Comparison of ENCODE assay signal across 13 mouse cellular contexts in genomic region chr8:111715514-111715913, GRCm38 (mm10). TPM values are rescaled to one million over a fixed set of nuclear protein-coding genes. Genes with fewer than 3 reads are reported as not detected.
DNase-seq lines count a peak whose midpoint lies in the region; ATAC-seq and TF ChIP-seq lines count a peak whose summit lies in the region.
"Had no signal": no experiment of that assay in that cellular context is flagged by ENCODE, and none has a peak within 500 bp of the region (broad histone marks: within the 10 kb centered on the region; RNA-seq: fewer than 3 reads in every experiment).

No protein-coding gene starts in this region.

- H3K4me3 ChIP-seq in heart, embryonic 13.5 days, result no peak overlapping the region
- no peak overlapping the region for H3K4me3 ChIP-seq in CH12.LX (replicated peaks in 1 of 3; ENCODE audit: low read depth in 2 of 3, low read length in 2 of 3, poor library complexity in 1 of 3)
- H3K4me3 ChIP-seq in hindbrain, embryonic 15.5 days, result no peak overlapping the region
- H3K4me3 ChIP-seq: embryonic facial prominence, embryonic 13.5 days had no signal

- no peak for TF ChIP-seq RAD21 in CH12.LX (IDR thresholded peaks at IDR 0.05; ENCODE audit: low read depth, low read length)

- no peaks in the 10 kb centered on the region for H3K9me3 ChIP-seq in heart, embryonic 13.5 days
- no peaks in the 10 kb centered on the region for H3K9me3 ChIP-seq in CH12.LX (replicated peaks; ENCODE audit: low read length)
- no peaks in the 10 kb centered on the region for H3K9me3 ChIP-seq in hindbrain, embryonic 15.5 days
- H3K9me3 ChIP-seq: embryonic facial prominence, embryonic 13.5 days had no signal

- peak overlapping the region; percentile 100 for H3K27ac ChIP-seq in heart, embryonic 13.5 days (replicated peaks)
- no peak overlapping the region for H3K27ac ChIP-seq in CH12.LX (ENCODE audit: insufficient read depth, low read depth)
- H3K27ac ChIP-seq in hindbrain, embryonic 15.5 days (replicated peaks), result peak overlapping the region; percentile 88; the same call in 1 of the 2 replicates

- dilution Hi-C loops in CH12.LX (cut with MboI; ENCODE audit: extremely low pct_ligation_motif_present, extremely low pct_unique_long_range_greater_than_20kb, low sequenced_read_pairs), result no loop called here

- H3K36me3 ChIP-seq in heart, embryonic 13.5 days, result peaks cover 75% of the 10 kb centered on the region
- peaks cover 0 to 5% of the 10 kb centered on the region in 2 experiments for H3K36me3 ChIP-seq in CH12.LX (replicated peaks in 1 of 2; ENCODE audit: control insufficient read depth in 1 of 2, insufficient read depth in 1 of 2, low read length in 1 of 2)
- peaks cover 31% of the 10 kb centered on the region for H3K36me3 ChIP-seq in hindbrain, embryonic 15.5 days

- no peak for DNase-seq in heart, adult 9 months (ENCODE audit: low spot score in 2 of 2)
- no peak for DNase-seq in CH12.LX (ENCODE audit: extremely low read depth)
- peak; percentile 30 for DNase-seq in cerebellum, adult 9-10 months
- DNase-seq in c-Kit-positive CD71-positive TER-119-positive erythroid progenitor cells, embryonic 14.5 days (ENCODE audit: low spot score), result no peak
- DNase-seq in urinary bladder, postnatal 25 days (ENCODE audit: low spot score), result no peak
- no peak for DNase-seq in urinary bladder, adult 18-20 months (ENCODE audit: low spot score in 2 of 2)
- DNase-seq: thymus, postnatal 4 days had no signal

- TF ChIP-seq EP300 in CH12.LX (IDR thresholded peaks at IDR 0.05; ENCODE audit: low read length), result no peak

- no peak for ATAC-seq in heart, embryonic 13.5 days (ENCODE audit: extremely low read depth, insufficient number of reproducible peaks, low FRiP score, low TSS enrichment)
- ATAC-seq in hindbrain, embryonic 15.5 days (ENCODE audit: low FRiP score, low read depth), result no peak

- in situ Hi-C loops in CH12.LX (cut with MboI; ENCODE audit: low pct_ligation_motif_present, low pct_unique_long_range_greater_than_20kb, low sequenced_read_pairs), result no loop called here

- TF ChIP-seq CTCF in CH12.LX (conservative IDR thresholded peaks at IDR 0.05 in 1 of 2, IDR thresholded peaks at IDR 0.05 in 1 of 2; ENCODE audit: low read depth in 2 of 2, low read length in 2 of 2), result peak in 1 of 2 experiments; percentile 25; a peak in 1 of 4 replicates

- H3K27me3 ChIP-seq in heart, embryonic 13.5 days (replicated peaks), result no peaks in the 10 kb centered on the region
- H3K27me3 ChIP-seq in CH12.LX (replicated peaks), result no peaks in the 10 kb centered on the region
- H3K27me3 ChIP-seq in hindbrain, embryonic 15.5 days, result no peaks in the 10 kb centered on the region
- H3K27me3 ChIP-seq: embryonic facial prominence, embryonic 13.5 days had no signal

- no peak for TF ChIP-seq POLR2A in CH12.LX (IDR thresholded peaks at IDR 0.05; ENCODE audit: low read depth, low read length)

- peaks cover 60% of the 10 kb centered on the region for H3K4me1 ChIP-seq in heart, embryonic 13.5 days
- peaks cover 8 to 10% of the 10 kb centered on the region in 2 experiments; a peak in 3 of 4 replicates for H3K4me1 ChIP-seq in CH12.LX (ENCODE audit: control insufficient read depth in 1 of 2, insufficient read depth in 2 of 2)
- H3K4me1 ChIP-seq in hindbrain, embryonic 15.5 days (replicated peaks), result peaks cover 35% of the 10 kb centered on the region

- no peaks in the 10 kb centered on the region for H3K79me2 ChIP-seq in CH12.LX (replicated peaks; ENCODE audit: control insufficient read depth, extremely low read depth, insufficient read depth, poor library complexity, severe bottlenecking)

- peak overlapping the region; percentile 82 for H3K9ac ChIP-seq in heart, embryonic 13.5 days
- H3K9ac ChIP-seq in CH12.LX (ENCODE audit: insufficient read depth, low read depth), result no peak overlapping the region
- H3K9ac ChIP-seq in hindbrain, embryonic 15.5 days, result no peak overlapping the region
- H3K9ac ChIP-seq: embryonic facial prominence, embryonic 13.5 days had no signal

- no peak overlapping the region for H3K4me2 ChIP-seq in heart, embryonic 13.5 days
- no peak overlapping the region for H3K4me2 ChIP-seq in CH12.LX (ENCODE audit: insufficient read depth, low read depth, poor library complexity, severe bottlenecking)
- no peak overlapping the region for H3K4me2 ChIP-seq in hindbrain, embryonic 15.5 days
- H3K4me2 ChIP-seq: embryonic facial prominence, embryonic 13.5 days; liver, embryonic 11.5 days had no signal

- 84% methylated on average over 13 of the region's 13 CpGs for WGBS in heart, embryonic 13.5 days
- 73% methylated on average over 13 of the region's 13 CpGs for WGBS in hindbrain, embryonic 15.5 days

TF ChIP-seq in CH12.LX, 34 proteins besides CTCF, POLR2A, EP300 and RAD21:
- TF ChIP-seq KAT2A (IDR thresholded peaks at IDR 0.05; ENCODE audit: insufficient replicate concordance, low read length) (no peak), SMC3 (IDR thresholded peaks at IDR 0.05; ENCODE audit: low read depth, low read length) (peak; percentile 31), ZNF384 (IDR thresholded peaks at IDR 0.05; ENCODE audit: low read depth, low read length) (no peak)

RNA-seq across cellular contexts. Expression of gene Ctrb1, which starts 24.7 kb away (rescaled TPM):
- polyA plus RNA-seq in heart, embryonic 13.5 days (2015; fragmentation: Nextera tagmentation; extraction: Ambion mirVana), result 1.9 TPM in 1 of 2 replicates, not detected in the other
- total RNA-seq in CH12.LX (2012; rRNA removed), result not detected in 2 replicates
- total RNA-seq in CH12.LX (2014; rRNA removed), result not detected in 2 replicates
- not detected in 2 replicates for polyA plus RNA-seq in CH12.LX (2012; ENCODE audit: insufficient read length, low read depth)
- 1.00 and 1.9 TPM in 2 replicates for polyA plus RNA-seq in hindbrain, embryonic 15.5 days (2015; fragmentation: Nextera tagmentation; extraction: Ambion mirVana)
- total RNA-seq: MEL had no signal
- polyA plus RNA-seq: embryonic facial prominence, embryonic 13.5 days; heart, embryonic 14.5 days; liver, embryonic 11.5 days had no signal

RNA-seq across cellular contexts. Expression of gene Bcar1, which starts 28.1 kb away (rescaled TPM):
- 40.2 and 43.4 TPM in 2 replicates for polyA plus RNA-seq in heart, embryonic 13.5 days (2015; fragmentation: Nextera tagmentation; extraction: Ambion mirVana)
- total RNA-seq in CH12.LX (2012; rRNA removed), result 1.2 and 2.1 TPM in 2 replicates
- 0.74 and 0.97 TPM in 2 replicates for total RNA-seq in CH12.LX (2014; rRNA removed)
- 1.2 and 1.5 TPM in 2 replicates for polyA plus RNA-seq in CH12.LX (2012; ENCODE audit: insufficient read length, low read depth)
- 46.5 and 54.2 TPM in 2 replicates for polyA plus RNA-seq in hindbrain, embryonic 15.5 days (2015; fragmentation: Nextera tagmentation; extraction: Ambion mirVana)

Comparison
In these comparisons a context has a peak if more than half of its experiments do, and no peak if none do; other contexts are left out.
1. RNA of gene Bcar1, which starts 28.1 kb away (polyA plus RNA-seq): 46.5 to 54.2 TPM in hindbrain, embryonic 15.5 days and 40.2 to 43.4 TPM in heart, embryonic 13.5 days; 1.2 to 1.5 TPM in CH12.LX; every median in the first group is over 10 times any median in the second.